Mouse (Mus musculus) forebrain, postnatal 0 days (tissue): Measurements from ENCODE around the gene Snx21. TPM values are rescaled to one million over a fixed set of nuclear protein-coding genes. Genes with fewer than 3 reads are reported as not detected.

ENCODE experiments used
- ATAC-seq: fragments of 200-750 bp; cut with Nextera tagmentation; 2 replicates; pipeline ENCODE4 v1.8.0; 2017; ENCODE audit warnings: mild to moderate bottlenecking, moderate library complexity
- DNase-seq: peaks from one replicate; pipeline ENCODE4 v3.0.0-alpha.2; 2015
- H3K27ac ChIP-seq: fragments of 300-500 bp; sonication (generic); 2 replicates; pipeline ENCODE4 v1.5.1; 2014; ENCODE audit warnings: low read depth, mild to moderate bottlenecking, antibody characterized with exemption, low read length, moderate library complexity, mixed read lengths
- H3K27me3 ChIP-seq: fragments of 300-500 bp; sonication (generic); 2 replicates; pipeline ENCODE4 v1.6.1; 2014; ENCODE audit warnings: mild to moderate bottlenecking, low read length, mixed read lengths; ENCODE audit not compliant: insufficient read depth
- H3K36me3 ChIP-seq: fragments of 300-500 bp; sonication (generic); 2 replicates; pipeline ENCODE4 v1.6.1; 2014; ENCODE audit warnings: mild to moderate bottlenecking, moderate library complexity; ENCODE audit not compliant: insufficient read depth
- H3K4me1 ChIP-seq: fragments of 300-500 bp; sonication (generic); 2 replicates; pipeline ENCODE4 v1.6.1; 2014; ENCODE audit warnings: antibody characterized with exemption; ENCODE audit not compliant: insufficient read depth
- H3K4me2 ChIP-seq: fragments of 300-500 bp; sonication (generic); 2 replicates; pipeline ENCODE4 v1.6.1; 2014; ENCODE audit warnings: low read depth, mild to moderate bottlenecking, moderate library complexity
- H3K4me3 ChIP-seq: fragments of 300-500 bp; sonication (generic); 2 replicates; pipeline ENCODE4 v1.5.1; 2014; ENCODE audit warnings: low read depth, low read length, mixed read lengths
- H3K9ac ChIP-seq: fragments of 300-500 bp; sonication (generic); 2 replicates; pipeline ENCODE4 v1.6.1; 2014; ENCODE audit warnings: mild to moderate bottlenecking
- H3K9me3 ChIP-seq: fragments of 300-500 bp; sonication (generic); 2 replicates; pipeline ENCODE4 v1.6.1; 2016; ENCODE audit warnings: low read length
- CTCF ChIP-seq: sonication (generic); IDR thresholded peaks from 2 replicates; pipeline ENCODE4 v1.5.1; 2016; ENCODE audit warnings: antibody characterized with exemption, control low read depth, low read depth
- WGBS: fragments of 180-500 bp; shearing (Covaris S2); extraction: QIAGEN DNeasy Blood & Tissue Kit; methylation state at CpG from one replicate; pipeline ENCODE4 v1.1.7; 2014; 5-methylcytosine and 5-hydroxymethylcytosine counted together
- polyA plus RNA-seq: library from polyadenylated mRNA; unstranded; fragments of >200 nt; fragmentation: Nextera tagmentation; extraction: Ambion mirVana; gene quantifications from 2 replicates; pipeline ENCODE4 v1.2.1, GENCODE M21; 2015
- total RNA-seq: library from RNA; depleted of rRNA; stranded (reverse); fragments of >200 nt; gene quantifications from 2 replicates; pipeline ENCODE4 v1.2.3, GENCODE M21; 2014

Gene Snx21
- total and polyA plus RNA-seq, 2 experiments from 2014 or later, result 50.2 to 72.0 TPM

- TF ChIP-seq CTCF, result no peak
- Histone ChIP-seq H3K27me3 (no peaks in the 10 kb centered on the region), H3K4me1 (no peaks in the 10 kb centered on the region), H3K9me3 (no peaks in the 10 kb centered on the region), H3K36me3 (no peaks in the 10 kb centered on the region), H3K27ac (no peak overlapping the region), H3K4me2 (no peak overlapping the region), H3K9ac (no peak overlapping the region), H3K4me3 (no peak overlapping the region)
- WGBS, result 96% methylated on average over 11 of the region's 11 CpGs
- ATAC-seq (no peak), DNase-seq (no peak)
Observed at GRCm38 (mm10) chr2:164778015-164778287, 7.7 kb upstream of the Snx21 start.

- Histone ChIP-seq H3K36me3 (no peaks in the 10 kb centered on the region), H3K4me3 (no peak overlapping the region), H3K27me3 (no peaks in the 10 kb centered on the region), H3K27ac (no peak overlapping the region), H3K9ac (no peak overlapping the region), H3K4me1 (no peaks in the 10 kb centered on the region), H3K9me3 (no peaks in the 10 kb centered on the region), H3K4me2 (no peak overlapping the region)
- DNase-seq (no peak), ATAC-seq (no peak)
- WGBS, result 82% methylated on average over 7 of the region's 7 CpGs
- no peak for TF ChIP-seq CTCF
Observed at GRCm38 (mm10) chr2:164778809-164779208, 6.8 kb upstream of the Snx21 start.

DNA sequence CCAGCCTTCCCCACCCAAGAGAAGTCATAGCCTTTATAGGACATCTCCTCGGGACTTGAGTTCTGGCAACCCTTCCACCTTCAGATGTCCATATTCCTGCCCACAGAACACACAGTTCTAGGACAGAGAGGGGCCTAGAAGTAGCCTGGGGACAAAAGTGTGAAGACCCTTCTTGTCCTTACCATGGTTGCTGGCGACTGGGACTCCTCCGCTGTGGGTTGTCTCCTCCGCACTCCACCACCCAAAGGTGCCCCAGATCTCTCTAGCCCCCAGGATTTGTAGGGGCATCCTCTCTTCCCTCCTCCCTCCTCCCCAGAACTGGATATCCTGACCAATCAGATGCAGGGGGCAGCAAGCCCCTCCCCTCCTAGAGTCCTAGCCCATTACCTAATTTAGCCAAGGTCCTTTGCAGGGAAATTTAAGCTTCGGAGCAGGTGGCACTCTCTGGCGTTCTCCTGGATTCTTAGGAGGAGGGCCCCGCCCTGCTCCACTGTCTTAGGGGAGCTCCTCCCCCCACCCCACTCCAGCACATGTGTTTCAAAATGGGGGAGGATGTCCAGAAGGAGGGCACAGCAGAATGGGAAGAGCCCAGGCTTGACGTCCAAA lies 6.0 kb upstream of the Snx21 start, which contains the start of gene Tnnc2:
Tnnc2 (minus strand) TSS at position 487 of the 606 bp plus-strand sequence.
- TF ChIP-seq CTCF, result no peak
- ATAC-seq (no peak), DNase-seq (no peak)
- Histone ChIP-seq H3K36me3 (no peaks in the 10 kb centered on the region), H3K4me2 (no peak within 1 kb of the TSS), H3K27ac (no peak within 1 kb of the TSS), H3K9ac (no peak within 1 kb of the TSS), H3K4me3 (no peak within 1 kb of the TSS), H3K4me1 (no peaks in the 10 kb centered on the region), H3K27me3 (no peaks in the 10 kb centered on the region), H3K9me3 (no peaks in the 10 kb centered on the region)
- WGBS, result 73% methylated on average over 8 of the region's 8 CpGs

GRCm38 (mm10) chr2:164781876-164782275 lies 3.7 kb upstream of the Snx21 start:
- Histone ChIP-seq H3K4me2 (no peak overlapping the region), H3K27ac (no peak overlapping the region), H3K9me3 (no peaks in the 10 kb centered on the region), H3K9ac (no peak overlapping the region), H3K4me3 (no peak overlapping the region), H3K27me3 (no peaks in the 10 kb centered on the region), H3K36me3 (no peaks in the 10 kb centered on the region), H3K4me1 (peaks cover 4% of the 10 kb centered on the region)
- TF ChIP-seq CTCF, result no peak
- DNase-seq (no peak), ATAC-seq (no peak)
- WGBS, result 78% methylated on average over 4 of the region's 4 CpGs

DNA sequence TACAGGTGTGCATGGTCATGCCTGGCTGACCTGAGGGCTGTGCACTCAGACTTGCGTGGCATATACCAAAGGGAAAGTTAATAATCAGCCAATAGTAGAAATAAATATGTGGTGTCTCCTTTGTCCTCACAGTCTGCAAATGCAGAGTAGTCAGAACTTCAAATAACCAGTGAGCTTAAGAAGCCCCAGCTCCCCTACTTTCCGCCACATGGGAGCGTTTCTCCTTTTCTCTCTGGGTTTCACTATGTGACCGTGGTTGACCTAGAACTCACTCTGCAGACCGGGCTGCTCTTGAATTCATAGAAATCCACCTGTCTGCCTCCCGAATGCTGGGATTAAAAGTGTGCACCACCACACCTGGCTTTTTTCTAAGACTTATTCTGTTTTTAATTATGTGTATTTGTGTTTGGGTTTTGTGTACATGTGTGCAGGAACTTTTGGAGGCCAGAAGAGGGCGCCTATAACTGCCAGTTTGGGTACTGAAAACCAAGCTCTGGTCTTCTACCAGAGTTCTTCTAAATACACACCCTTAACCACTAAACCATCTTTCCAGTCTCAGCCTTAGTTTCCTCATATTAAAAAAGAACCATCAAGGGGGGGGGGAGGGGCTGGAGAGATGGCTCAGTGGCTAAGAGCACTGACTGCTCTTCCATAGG lies 1.6 kb upstream of the Snx21 start:
- 81% methylated on average over 7 of the region's 7 CpGs for WGBS
- DNase-seq, result no peak
- no peak overlapping the region for H3K9ac ChIP-seq
- H3K4me1 ChIP-seq, result peaks cover 4% of the 10 kb centered on the region
- peak; percentile 41 for TF ChIP-seq CTCF
- no peak for ATAC-seq
- H3K9me3 ChIP-seq, result no peaks in the 10 kb centered on the region
- H3K27me3 ChIP-seq, result no peaks in the 10 kb centered on the region
- H3K36me3 ChIP-seq, result 0 out of 2 replicates have a peak, but pooled peaks cover 2% of the 10 kb centered on the region
- H3K4me3 ChIP-seq, result no peak overlapping the region
- no peak overlapping the region for H3K4me2 ChIP-seq
- no peak overlapping the region for H3K27ac ChIP-seq

DNA sequence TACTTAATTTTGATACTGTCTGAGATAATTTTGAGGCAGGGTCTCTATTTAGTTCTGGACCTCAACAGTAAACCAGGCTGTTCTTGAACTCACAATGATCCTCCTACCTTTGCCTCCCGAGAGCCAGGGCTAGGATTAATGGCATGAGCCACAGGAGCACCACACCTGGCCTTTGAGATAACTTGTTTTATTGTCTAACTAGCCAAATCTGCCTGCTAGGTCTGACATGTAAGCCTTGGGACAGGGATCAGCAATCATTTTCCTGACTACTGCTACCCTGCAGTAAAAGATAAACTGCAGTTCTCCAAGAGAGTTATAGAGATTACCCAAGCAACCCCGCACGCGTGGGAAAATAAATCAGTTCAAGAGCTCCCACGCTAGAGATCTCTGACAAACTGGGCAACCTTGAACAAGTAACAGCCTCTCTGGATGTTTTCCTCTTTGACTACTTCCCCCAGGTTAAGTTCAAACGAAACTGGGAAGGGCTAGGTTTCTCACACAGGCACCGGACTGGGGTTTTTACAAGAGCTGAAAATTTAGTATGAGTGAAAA lies 678 bp upstream of the Snx21 start:
- Histone ChIP-seq H3K27ac (peak overlapping the region; percentile 78), H3K4me1 (peaks cover 4% of the 10 kb centered on the region), H3K27me3 (no peaks in the 10 kb centered on the region), H3K4me3 (peak overlapping the region; percentile 76), H3K4me2 (peak overlapping the region; percentile 89), H3K9ac (peak overlapping the region; percentile 82), H3K9me3 (no peaks in the 10 kb centered on the region), H3K36me3 (0 out of 2 replicates have a peak, but pooled peaks cover 3% of the 10 kb centered on the region)
- WGBS, result 16% methylated on average over 7 of the region's 7 CpGs
- DNase-seq, result no peak
- ATAC-seq, result no peak
- no peak for TF ChIP-seq CTCF

GRCm38 (mm10) chr2:164786388-164786885 lies 814 bp downstream of the Snx21 start:
- Histone ChIP-seq H3K9ac (peak overlapping the region; percentile 82), H3K4me3 (peak overlapping the region; percentile 76), H3K4me2 (peak overlapping the region; percentile 89), H3K27ac (peak overlapping the region; percentile 78), H3K9me3 (no peaks in the 10 kb centered on the region), H3K36me3 (peaks cover 12% of the 10 kb centered on the region), H3K4me1 (peaks cover 4% of the 10 kb centered on the region), H3K27me3 (no peaks in the 10 kb centered on the region)
- no peak for TF ChIP-seq CTCF
- ATAC-seq (0 out of 2 replicates have a peak, but pooled peaks have one; percentile 2), DNase-seq (no peak)
- WGBS, result 8% methylated on average over 15 of the region's 15 CpGs
